Mouse (Mus musculus) telencephalon, adult 2 months (tissue): ENCODE data around the gene Cenpl.
"Not testable (repeated sequence)": the region's sequence is repeated elsewhere in the genome, so short reads cannot be mapped to it uniquely, and the experiment has no call there.

Source experiments
- DNase-seq: peaks from one replicate; pipeline ENCODE4 v3.0.0-alpha.2; 2011; ENCODE audit warnings: low read depth, low spot score

The Cenpl gene

GRCm38 (mm10) chr1:161070352-161071271 is at the start of gene Cenpl, which contains the start of gene Dars2:
Cenpl (plus strand) TSS chr1:161070713.
Dars2 (minus strand) TSS chr1:161070658.
- peak; percentile 98 for DNase-seq

GRCm38 (mm10) chr1:161025410-161026210 is 44.9 kb upstream of the Cenpl start:
- no peak for DNase-seq

GRCm38 (mm10) chr1:161027196-161027595 is 43.3 kb upstream of the Cenpl start:
- no peak for DNase-seq

- not testable (repeated sequence) for DNase-seq
Observed at GRCm38 (mm10) chr1:161028427-161028826, 42.1 kb upstream of the Cenpl start.

- no peak for DNase-seq
Observed at GRCm38 (mm10) chr1:161030058-161030457, 40.5 kb upstream of the Cenpl start.

- no peak for DNase-seq
Observed at GRCm38 (mm10) chr1:161031881-161032280, 38.6 kb upstream of the Cenpl start.

GRCm38 (mm10) chr1:161032345-161032744 is 38.2 kb upstream of the Cenpl start:
- no peak for DNase-seq

- no peak for DNase-seq
Observed at GRCm38 (mm10) chr1:161033856-161034434, 36.6 kb upstream of the Cenpl start.

- DNase-seq: peak; percentile 99
Observed at GRCm38 (mm10) chr1:161034435-161035280, 35.9 kb upstream of the Cenpl start, which contains the start of gene Zbtb37. Zbtb37 (minus strand) TSS chr1:161034849.

GRCm38 (mm10) chr1:161035281-161035785 is 35.2 kb upstream of the Cenpl start:
- no peak for DNase-seq

GRCm38 (mm10) chr1:161035786-161036404 is 34.6 kb upstream of the Cenpl start:
- no peak for DNase-seq

- no peak for DNase-seq
Observed at GRCm38 (mm10) chr1:161036411-161036841, 34.1 kb upstream of the Cenpl start.

- no peak for DNase-seq
Observed at GRCm38 (mm10) chr1:161037026-161037425, 33.5 kb upstream of the Cenpl start.

GRCm38 (mm10) chr1:161037599-161037998 is 32.9 kb upstream of the Cenpl start:
- DNase-seq: no peak

- no peak for DNase-seq
Observed at GRCm38 (mm10) chr1:161038004-161038403, 32.5 kb upstream of the Cenpl start.

GRCm38 (mm10) chr1:161038968-161039721 is 31.4 kb upstream of the Cenpl start:
- no peak for DNase-seq

GRCm38 (mm10) chr1:161039741-161040425 is 30.6 kb upstream of the Cenpl start:
- no peak for DNase-seq

- DNase-seq: no peak
Observed at GRCm38 (mm10) chr1:161040426-161040770, 30.1 kb upstream of the Cenpl start.

- no peak for DNase-seq
Observed at GRCm38 (mm10) chr1:161040855-161041254, 29.7 kb upstream of the Cenpl start.
